Mouse (Mus musculus): ENCODE data around the gene Fam213a. TPM values are rescaled to one million over a fixed set of nuclear protein-coding genes. Genes with fewer than 3 reads are reported as not detected.

The Fam213a gene
- 126 TPM for polyA plus RNA-seq (2014; fragmentation: Illumina TruSeq; extraction: RNeasy Lipid Tissue Mini Kit (QIAGEN cat#74804); ENCODE audit: low read depth, low replicate concordance)

GRCm38 (mm10) chr14:41013630-41014613, at the start of gene Fam213a:
TSS of gene Fam213a (minus strand) at chr14:41013788.

GRCm38 (mm10) chr14:40966392-40966861, 47.2 kb downstream of the Fam213a start, which contains the start of gene Tspan14:
TSS of gene Tspan14 (minus strand) at chr14:40966807.

Other genes starting within 250 kb of the Fam213a start
- 0.43 TPM for gene Sh2d4b, start 120.5 kb downstream of the Fam213a start, polyA plus RNA-seq (2014; fragmentation: Illumina TruSeq; extraction: RNeasy Lipid Tissue Mini Kit (QIAGEN cat#74804); ENCODE audit: low read depth, low replicate concordance)
- 1.6 TPM for gene Tspan14, start 47.0 kb downstream of the Fam213a start, polyA plus RNA-seq (2014; fragmentation: Illumina TruSeq; extraction: RNeasy Lipid Tissue Mini Kit (QIAGEN cat#74804); ENCODE audit: low read depth, low replicate concordance)
- gene Dydc2, start 55.4 kb upstream of the Fam213a start, polyA plus RNA-seq (2014; fragmentation: Illumina TruSeq; extraction: RNeasy Lipid Tissue Mini Kit (QIAGEN cat#74804); ENCODE audit: low read depth, low replicate concordance): 56.2 TPM
- 149 TPM for gene Dydc1, start 59.1 kb upstream of the Fam213a start, polyA plus RNA-seq (2014; fragmentation: Illumina TruSeq; extraction: RNeasy Lipid Tissue Mini Kit (QIAGEN cat#74804); ENCODE audit: low read depth, low replicate concordance)
- gene Mat1a, start 91.2 kb upstream of the Fam213a start, polyA plus RNA-seq (2014; fragmentation: Illumina TruSeq; extraction: RNeasy Lipid Tissue Mini Kit (QIAGEN cat#74804); ENCODE audit: low read depth, low replicate concordance): 0.24 TPM
- gene Sftpa1, start 118.0 kb upstream of the Fam213a start, polyA plus RNA-seq (2014; fragmentation: Illumina TruSeq; extraction: RNeasy Lipid Tissue Mini Kit (QIAGEN cat#74804); ENCODE audit: low read depth, low replicate concordance): 0.08 TPM
- gene Mbl1, start 137.7 kb upstream of the Fam213a start, polyA plus RNA-seq (2014; fragmentation: Illumina TruSeq; extraction: RNeasy Lipid Tissue Mini Kit (QIAGEN cat#74804); ENCODE audit: low read depth, low replicate concordance): 0.25 TPM
- not detected for gene Sftpd, start 171.4 kb upstream of the Fam213a start, polyA plus RNA-seq (2014; fragmentation: Illumina TruSeq; extraction: RNeasy Lipid Tissue Mini Kit (QIAGEN cat#74804); ENCODE audit: low read depth, low replicate concordance)

Data from testis, adult 10 weeks (tissue).